Mouse (Mus musculus): ENCODE data around the gene Il33. TPM values are rescaled to one million over a fixed set of nuclear protein-coding genes. Genes with fewer than 3 reads are reported as not detected.

Il33 gene
- polyA plus RNA-seq (2012; ENCODE audit: insufficient read depth, low replicate concordance), result not detected in 2 replicates

DNA sequence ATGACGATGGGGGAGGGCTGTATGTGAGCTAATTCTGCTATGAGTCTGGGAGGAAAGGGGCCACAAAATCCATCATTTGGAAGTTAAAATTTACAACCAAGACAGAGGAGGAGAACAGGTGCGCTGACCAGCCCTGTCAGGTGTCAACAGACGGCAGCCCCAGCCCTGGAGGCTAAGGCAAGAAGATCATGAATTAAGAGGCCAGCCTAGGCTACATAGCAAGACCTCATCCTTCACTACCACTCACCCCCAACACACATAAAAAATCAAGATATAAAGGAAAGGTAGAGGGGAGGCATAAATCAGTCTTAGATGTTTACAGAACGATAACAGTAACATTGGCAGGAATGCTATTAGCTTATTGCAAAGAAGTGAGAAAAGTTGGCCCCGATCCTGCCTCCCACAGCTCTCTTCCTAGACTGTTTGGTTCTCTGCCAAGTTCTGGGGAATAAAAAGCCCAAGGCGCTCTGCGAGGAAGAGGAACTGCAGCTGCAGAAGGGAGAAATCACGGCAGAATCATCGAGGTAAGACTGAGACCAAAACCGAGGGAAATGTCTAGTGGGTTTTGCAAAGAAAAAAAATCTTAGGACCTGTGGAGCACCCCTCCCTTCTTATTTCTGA, at the start of gene Il33:
Gene Il33, plus strand, starts transcription at position 477 of the 621 bp plus-strand sequence.
- peaks cover 12% of the 10 kb centered on the region for H3K27me3 ChIP-seq (replicated peaks)
- no peak for TF ChIP-seq GATA1 (IDR thresholded peaks at IDR 0.05; ENCODE audit: borderline replicate concordance, low read length)
- TF ChIP-seq FLI1 (IDR thresholded peaks at IDR 0.05; ENCODE audit: low read length), result no peak
- no peaks in the 10 kb centered on the region for H3K9me3 ChIP-seq
- H3K4me1 ChIP-seq, result no peaks in the 10 kb centered on the region
- no peak within 1 kb of the TSS for H3K4me3 ChIP-seq (replicated peaks)
- H3K36me3 ChIP-seq (replicated peaks; ENCODE audit: low read length), result no peaks in the 10 kb centered on the region

DNA sequence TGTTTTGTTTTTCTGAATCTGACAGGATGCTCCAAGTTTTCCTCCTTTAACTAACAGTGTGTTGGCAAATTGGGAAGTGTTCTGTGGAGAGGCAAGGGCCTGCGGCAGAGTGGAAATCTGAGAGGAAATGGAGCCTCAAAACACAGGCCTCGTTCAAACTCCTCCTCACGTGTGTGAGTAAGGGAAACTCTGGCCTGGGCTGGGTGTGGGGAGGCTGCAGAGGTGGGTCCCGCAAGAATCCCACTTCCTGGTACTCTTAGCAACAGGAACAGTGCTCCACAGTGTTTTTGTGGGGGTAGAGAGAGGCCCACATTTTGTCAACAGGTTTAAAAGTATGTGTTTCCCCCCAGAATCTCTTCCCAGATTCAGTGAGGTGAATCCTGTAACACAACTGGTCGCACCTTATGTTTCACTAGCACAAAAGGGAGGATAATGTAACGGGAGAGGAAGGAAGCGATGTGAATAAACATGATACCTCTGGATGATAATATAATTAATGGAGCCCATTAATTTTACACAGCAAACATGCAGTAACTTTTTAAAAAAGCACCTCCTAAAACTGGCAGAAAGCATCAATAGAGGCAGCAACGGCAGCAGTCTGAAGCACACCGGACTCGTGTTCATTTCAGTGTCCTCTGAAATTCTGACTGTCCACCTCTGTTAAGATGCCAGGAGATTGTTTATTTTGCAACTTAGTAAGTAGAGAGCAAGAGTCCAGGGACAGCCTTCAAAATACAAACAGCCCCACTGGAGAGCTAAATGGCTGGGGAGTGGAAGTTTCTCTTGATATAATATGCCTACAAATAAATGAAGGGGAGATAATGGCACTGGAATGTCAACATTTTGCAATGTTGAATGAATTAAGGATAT, 47.3 kb upstream of the Il33 start:
- TF ChIP-seq GATA1 (IDR thresholded peaks at IDR 0.05; ENCODE audit: borderline replicate concordance, low read length), result no peak
- TF ChIP-seq FLI1 (IDR thresholded peaks at IDR 0.05; ENCODE audit: low read length), result no peak
- no peaks in the 10 kb centered on the region for H3K4me1 ChIP-seq
- H3K27me3 ChIP-seq (replicated peaks), result no peaks in the 10 kb centered on the region
- H3K9me3 ChIP-seq, result peaks cover 11% of the 10 kb centered on the region
- H3K36me3 ChIP-seq (replicated peaks; ENCODE audit: low read length), result no peaks in the 10 kb centered on the region
- H3K4me3 ChIP-seq (replicated peaks), result no peak overlapping the region

DNA sequence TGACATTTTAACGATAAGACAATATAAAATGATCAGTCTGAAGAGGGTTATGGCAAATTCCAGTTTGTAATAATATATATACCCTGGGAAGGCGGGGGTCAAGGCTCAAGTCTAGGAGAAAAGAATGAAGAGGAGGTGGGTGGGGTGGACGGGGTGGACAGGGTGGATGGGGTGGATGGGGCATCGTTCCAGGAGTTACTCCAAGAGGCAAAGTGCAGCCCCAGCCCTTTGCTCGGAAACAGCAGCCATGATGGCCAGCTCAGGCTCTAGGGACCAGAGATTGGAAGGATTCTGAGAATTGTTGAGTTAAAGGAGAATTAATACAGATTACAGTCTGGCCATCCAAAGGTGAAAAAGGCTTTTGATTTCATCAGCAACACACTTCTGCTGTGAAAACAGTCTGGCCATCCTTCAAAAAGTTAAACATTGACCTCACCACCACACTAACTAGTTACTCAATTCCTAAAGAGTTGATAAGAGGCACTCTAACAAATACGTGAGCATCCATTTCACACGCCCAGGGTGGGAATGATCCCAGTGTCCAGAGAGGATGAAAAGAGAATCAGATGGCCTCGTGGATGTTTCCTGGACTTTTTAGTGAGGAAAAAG, 45.9 kb upstream of the Il33 start:
- H3K9me3 ChIP-seq, result peaks cover 11% of the 10 kb centered on the region
- no peak overlapping the region for H3K4me3 ChIP-seq (replicated peaks)
- TF ChIP-seq GATA1 (IDR thresholded peaks at IDR 0.05; ENCODE audit: borderline replicate concordance, low read length), result no peak
- H3K4me1 ChIP-seq, result no peaks in the 10 kb centered on the region
- no peaks in the 10 kb centered on the region for H3K27me3 ChIP-seq (replicated peaks)
- H3K36me3 ChIP-seq (replicated peaks; ENCODE audit: low read length), result no peaks in the 10 kb centered on the region

GRCm38 (mm10) chr19:29880918-29881317, 44.0 kb upstream of the Il33 start:
- no peaks in the 10 kb centered on the region for H3K9me3 ChIP-seq
- H3K27me3 ChIP-seq (replicated peaks), result no peaks in the 10 kb centered on the region

DNA sequence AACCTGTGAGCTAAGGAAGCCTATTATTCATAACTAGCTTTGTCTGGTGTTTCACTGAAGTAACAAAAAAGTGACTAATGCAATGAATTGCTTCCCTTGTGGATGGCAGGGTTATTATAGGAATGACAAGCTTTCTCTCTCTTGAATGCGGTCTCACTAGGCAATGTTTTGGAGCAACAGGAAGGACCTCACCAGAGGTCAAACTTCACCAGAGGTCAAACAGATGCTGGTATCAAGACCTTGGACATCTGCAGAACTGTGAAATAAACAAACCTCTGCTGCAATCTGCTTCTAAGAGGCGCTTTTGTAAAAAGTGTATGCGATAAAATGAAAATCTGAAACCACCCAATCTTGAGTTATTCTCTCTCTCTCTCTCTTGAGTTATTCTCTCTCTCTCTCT, 42.2 kb upstream of the Il33 start:
- H3K9me3 ChIP-seq, result no peaks in the 10 kb centered on the region
- TF ChIP-seq GATA1 (IDR thresholded peaks at IDR 0.05; ENCODE audit: borderline replicate concordance, low read length) (no peak), FLI1 (IDR thresholded peaks at IDR 0.05; ENCODE audit: low read length) (no peak)
- no peaks in the 10 kb centered on the region for H3K4me1 ChIP-seq
- no peaks in the 10 kb centered on the region for H3K27me3 ChIP-seq (replicated peaks)
- H3K4me3 ChIP-seq (replicated peaks), result no peak overlapping the region
- H3K36me3 ChIP-seq (replicated peaks; ENCODE audit: low read length), result no peaks in the 10 kb centered on the region

More at GRCm38 (mm10) chr19:29880918-29881317, 44.0 kb upstream of the Il33 start:
- TF ChIP-seq FLI1 (IDR thresholded peaks at IDR 0.05; ENCODE audit: low read length) (no peak), GATA1 (IDR thresholded peaks at IDR 0.05; ENCODE audit: borderline replicate concordance, low read length) (no peak)
- Histone ChIP-seq H3K36me3 (replicated peaks; ENCODE audit: low read length) (no peaks in the 10 kb centered on the region), H3K4me1 (no peaks in the 10 kb centered on the region), H3K4me3 (replicated peaks) (no peak overlapping the region)

DNA sequence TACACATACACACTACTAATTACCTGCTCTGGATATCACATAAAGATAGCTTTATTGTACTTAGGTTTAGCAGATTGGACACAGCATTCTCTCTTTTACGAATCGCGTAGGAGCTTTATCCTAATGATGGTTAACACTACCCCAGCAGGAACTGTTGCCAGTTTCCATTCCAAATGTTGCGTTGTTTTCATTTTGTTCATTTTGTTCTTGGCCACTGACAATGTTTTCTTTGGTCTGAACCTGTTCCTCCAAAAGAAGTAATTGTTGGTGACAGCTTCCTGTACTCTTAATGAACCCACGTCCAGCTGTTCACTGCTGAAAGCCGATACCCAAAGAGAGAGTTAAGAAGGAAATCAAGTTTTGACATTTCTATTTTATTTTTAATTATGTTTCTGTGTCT, 39.4 kb upstream of the Il33 start:
- no peaks in the 10 kb centered on the region for H3K9me3 ChIP-seq
- H3K4me3 ChIP-seq (replicated peaks), result no peak overlapping the region
- no peaks in the 10 kb centered on the region for H3K4me1 ChIP-seq
- no peaks in the 10 kb centered on the region for H3K27me3 ChIP-seq (replicated peaks)
- TF ChIP-seq FLI1 (IDR thresholded peaks at IDR 0.05; ENCODE audit: low read length), result no peak
- no peak for TF ChIP-seq GATA1 (IDR thresholded peaks at IDR 0.05; ENCODE audit: borderline replicate concordance, low read length)
- H3K36me3 ChIP-seq (replicated peaks; ENCODE audit: low read length), result no peaks in the 10 kb centered on the region

DNA sequence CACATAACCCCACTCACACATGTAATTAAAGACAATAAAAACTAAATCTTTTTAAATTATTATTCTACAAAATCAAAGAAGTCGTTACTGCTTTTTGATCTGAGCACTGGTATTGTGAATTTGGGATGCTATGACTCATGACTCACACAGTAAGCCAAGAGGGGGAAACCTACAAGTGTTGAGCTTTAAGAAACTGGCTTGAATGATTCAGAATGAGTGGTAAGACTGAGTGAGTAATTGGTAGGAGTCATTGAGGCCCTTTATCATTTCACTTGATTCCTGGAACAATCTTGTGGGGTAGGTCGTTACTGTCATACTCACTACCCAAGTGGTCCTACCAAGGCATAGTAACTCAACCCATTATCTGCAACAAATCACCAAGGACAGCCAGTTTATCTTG, 37.4 kb upstream of the Il33 start:
- no peaks in the 10 kb centered on the region for H3K27me3 ChIP-seq (replicated peaks)
- H3K4me3 ChIP-seq (replicated peaks), result no peak overlapping the region
- TF ChIP-seq GATA1 (IDR thresholded peaks at IDR 0.05; ENCODE audit: borderline replicate concordance, low read length), result no peak
- no peak for TF ChIP-seq FLI1 (IDR thresholded peaks at IDR 0.05; ENCODE audit: low read length)
- H3K9me3 ChIP-seq, result no peaks in the 10 kb centered on the region
- no peaks in the 10 kb centered on the region for H3K36me3 ChIP-seq (replicated peaks; ENCODE audit: low read length)
- H3K4me1 ChIP-seq, result no peaks in the 10 kb centered on the region

DNA sequence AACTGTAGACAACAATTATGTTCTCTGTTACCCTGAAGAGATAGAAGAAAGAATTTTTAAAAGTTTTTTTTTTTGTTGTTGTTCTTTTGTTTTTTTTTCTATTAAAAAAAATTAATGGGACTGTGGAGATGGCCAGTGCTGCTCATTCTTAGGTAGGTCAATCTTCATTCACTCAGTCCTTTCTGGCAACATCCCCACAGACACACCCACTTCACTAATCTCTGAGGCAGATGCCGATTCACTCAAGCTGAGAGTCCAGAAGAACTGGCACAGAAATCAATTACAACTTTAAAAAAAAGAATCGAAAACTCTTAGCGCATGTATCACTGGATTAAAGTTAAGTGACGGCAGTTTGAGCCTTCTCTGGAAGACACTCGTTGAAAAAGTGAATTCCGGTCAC, 36.0 kb upstream of the Il33 start:
- Histone ChIP-seq H3K4me3 (replicated peaks) (no peak overlapping the region), H3K36me3 (replicated peaks; ENCODE audit: low read length) (no peaks in the 10 kb centered on the region)
- TF ChIP-seq GATA1 (IDR thresholded peaks at IDR 0.05; ENCODE audit: borderline replicate concordance, low read length) (no peak), FLI1 (IDR thresholded peaks at IDR 0.05; ENCODE audit: low read length) (no peak)

DNA sequence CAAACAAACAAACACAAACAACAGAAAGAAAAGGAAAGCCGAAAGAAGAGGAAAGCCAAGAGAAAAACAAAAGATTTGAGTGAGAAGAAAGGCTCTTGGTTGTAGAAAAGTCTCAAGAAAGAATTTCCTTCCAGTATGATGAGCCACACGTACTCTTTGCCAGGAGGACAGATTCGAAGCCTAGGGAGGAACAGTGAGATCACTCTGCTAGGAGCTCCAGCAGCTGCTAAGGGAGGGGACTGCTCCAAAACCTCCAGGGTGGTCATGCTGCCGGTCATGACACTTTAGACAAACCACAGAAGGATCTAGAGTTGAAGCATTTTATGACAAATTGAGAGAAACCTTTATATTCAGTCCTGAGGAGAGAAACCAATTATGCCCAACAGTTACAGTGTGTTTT, 32.9 kb upstream of the Il33 start:
- Histone ChIP-seq H3K36me3 (replicated peaks; ENCODE audit: low read length) (no peaks in the 10 kb centered on the region), H3K4me1 (no peaks in the 10 kb centered on the region), H3K9me3 (peaks cover 4% of the 10 kb centered on the region; the same call in 1 of the 2 replicates), H3K4me3 (replicated peaks) (no peak overlapping the region), H3K27me3 (replicated peaks) (no peaks in the 10 kb centered on the region)
- TF ChIP-seq GATA1 (IDR thresholded peaks at IDR 0.05; ENCODE audit: borderline replicate concordance, low read length), result no peak
- TF ChIP-seq FLI1 (IDR thresholded peaks at IDR 0.05; ENCODE audit: low read length), result no peak

More for the DNA sequence above, 36.0 kb upstream of the Il33 start:
- Histone ChIP-seq H3K9me3 (no peaks in the 10 kb centered on the region), H3K27me3 (replicated peaks) (no peaks in the 10 kb centered on the region), H3K4me1 (no peaks in the 10 kb centered on the region)

- H3K27me3 ChIP-seq (replicated peaks), result no peaks in the 10 kb centered on the region
- TF ChIP-seq GATA1 (IDR thresholded peaks at IDR 0.05; ENCODE audit: borderline replicate concordance, low read length) (no peak), FLI1 (IDR thresholded peaks at IDR 0.05; ENCODE audit: low read length) (no peak)
These were observed 32.1 kb upstream of the Il33 start for GRCm38 (mm10) chr19:29892786-29893185.

More at GRCm38 (mm10) chr19:29892786-29893185, 32.1 kb upstream of the Il33 start:
- H3K4me3 ChIP-seq (replicated peaks), result no peak overlapping the region
- H3K9me3 ChIP-seq, result peaks cover 4% of the 10 kb centered on the region; the same call in 1 of the 2 replicates
- no peaks in the 10 kb centered on the region for H3K36me3 ChIP-seq (replicated peaks; ENCODE audit: low read length)
- H3K4me1 ChIP-seq, result no peaks in the 10 kb centered on the region
